Mouse (Mus musculus): ENCODE measurements around the gene Brdt. TPM values are rescaled to one million over a fixed set of nuclear protein-coding genes. Genes with fewer than 3 reads are reported as not detected.

The Brdt gene
- polyA plus RNA-seq, 1 experiment from 2014 or later: 0.80 TPM

DNA sequence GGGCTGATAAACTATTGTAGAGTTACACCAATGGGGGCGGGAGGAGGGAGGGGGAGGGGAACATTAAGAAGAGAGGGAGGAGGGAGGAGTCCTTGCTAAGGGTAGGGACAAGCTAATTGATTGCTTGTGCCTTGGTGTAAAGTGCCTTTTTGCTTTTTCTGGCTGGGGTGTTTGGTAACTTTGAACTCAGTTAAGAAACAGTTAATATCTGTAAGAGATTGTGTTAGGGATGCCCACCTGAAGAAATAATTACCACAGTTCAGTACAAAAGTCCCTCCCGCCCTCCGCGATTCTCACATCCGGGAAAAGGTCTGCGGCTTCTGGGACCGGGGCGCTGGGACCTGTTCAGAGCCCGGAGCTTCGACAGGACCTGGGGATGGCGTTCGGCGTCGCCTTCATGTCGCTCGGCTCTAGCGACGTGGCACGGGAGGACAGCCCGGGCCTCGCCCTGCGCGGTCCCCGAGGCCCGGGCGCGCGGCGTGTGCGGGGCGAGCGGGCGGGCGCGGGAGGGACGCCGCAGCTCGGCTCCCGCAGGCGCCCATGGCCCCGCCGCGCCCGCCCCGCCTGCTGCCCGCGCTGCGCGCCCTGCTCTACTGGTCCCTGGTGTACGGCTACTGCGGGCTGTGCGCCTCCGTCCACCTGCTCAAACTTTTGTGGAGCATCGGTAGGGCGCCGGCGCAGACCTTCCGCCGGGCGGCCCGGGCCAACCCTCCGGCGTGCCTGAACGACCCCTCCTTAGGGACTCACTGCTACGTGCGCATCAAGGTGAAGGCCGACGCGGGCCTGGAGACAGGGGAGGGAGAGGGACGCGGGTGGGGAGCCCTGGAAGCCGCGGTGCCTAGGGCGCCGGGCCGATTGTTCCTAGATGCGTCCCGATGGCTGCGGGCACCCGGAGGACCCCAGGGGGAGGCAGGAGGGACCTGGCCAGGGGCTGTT is 72.3 kb downstream of the Brdt start:
- H3K9ac ChIP-seq (ENCODE audit: low read length): peak overlapping the region; percentile 69
- no peaks in the 10 kb centered on the region for H3K36me3 ChIP-seq (ENCODE audit: control insufficient read depth, insufficient read depth, low read length)
- H3K4me2 ChIP-seq (ENCODE audit: low read length): peak overlapping the region; percentile 100
- H3K4me3 ChIP-seq (ENCODE audit: control insufficient read depth in 1 of 2, insufficient read depth in 1 of 2, low read depth in 1 of 2, low read length in 2 of 2): peak overlapping the region; percentile 55 to 58
- peaks cover 2 to 13% of the 10 kb centered on the region in 2 experiments; a peak in 1 of 4 replicates for H3K4me1 ChIP-seq (ENCODE audit: control insufficient read depth in 2 of 2, insufficient read depth in 2 of 2, low read length in 2 of 2)
- H3K27me3 ChIP-seq (ENCODE audit: control insufficient read depth, insufficient read depth, low read length): peaks cover 23% of the 10 kb centered on the region
- H3K9me3 ChIP-seq (ENCODE audit: control insufficient read depth, low read length): no peaks in the 10 kb centered on the region
- no peak overlapping the region for H3K27ac ChIP-seq (replicated peaks in 1 of 2; ENCODE audit: control insufficient read depth in 1 of 2, insufficient read depth in 1 of 2, low read depth in 2 of 2, low read length in 2 of 2)
- ATAC-seq (ENCODE audit: insufficient number of reproducible peaks, insufficient read depth, low FRiP score, low read depth): peak; percentile 50
- WGBS: under 1% methylated on average over 80 of the region's 80 CpGs

DNA sequence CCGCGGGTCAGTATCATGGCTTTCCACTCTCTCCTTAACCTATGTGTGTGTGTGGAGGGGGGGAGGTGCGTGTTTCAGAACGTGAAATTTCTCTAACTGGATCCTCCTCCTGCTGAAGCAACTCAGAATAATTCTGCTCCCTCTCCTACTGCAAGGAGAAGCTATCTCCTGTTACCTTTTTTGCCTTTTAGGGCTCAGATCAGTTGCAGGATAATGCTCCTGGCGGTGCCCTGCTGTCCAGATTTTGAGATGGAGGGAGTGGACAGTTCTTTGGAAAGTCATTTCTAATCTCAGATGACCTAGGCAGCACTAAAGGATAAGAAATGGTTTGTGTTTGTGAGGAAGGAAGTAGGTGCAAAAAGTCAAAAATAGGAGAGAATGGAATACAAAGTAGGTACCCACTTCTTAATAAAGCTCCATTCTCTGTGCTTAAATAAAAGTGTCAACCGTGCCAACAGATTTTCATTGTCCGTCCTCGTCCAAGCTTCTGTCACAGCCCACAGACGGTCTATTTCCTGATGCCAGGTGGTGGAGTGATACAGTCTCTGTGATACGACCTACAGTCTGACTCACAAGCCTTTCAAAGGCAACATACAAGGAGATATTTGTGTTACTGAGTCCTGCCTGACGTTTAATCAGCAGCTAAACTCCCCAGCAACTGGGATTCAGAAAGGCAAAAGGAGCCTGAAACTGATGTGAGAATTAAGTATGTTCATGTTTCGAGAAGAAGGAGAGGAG is 73.2 kb downstream of the Brdt start:
- Histone ChIP-seq H3K9me3 (ENCODE audit: control insufficient read depth, low read length) (no peaks in the 10 kb centered on the region), H3K27ac (replicated peaks in 1 of 2; ENCODE audit: control insufficient read depth in 1 of 2, insufficient read depth in 1 of 2, low read depth in 2 of 2, low read length in 2 of 2) (no peak overlapping the region), H3K4me3 (ENCODE audit: control insufficient read depth in 1 of 2, insufficient read depth in 1 of 2, low read depth in 1 of 2, low read length in 2 of 2) (peak overlapping the region; percentile 55 to 58), H3K36me3 (ENCODE audit: control insufficient read depth, insufficient read depth, low read length) (no peaks in the 10 kb centered on the region), H3K27me3 (ENCODE audit: control insufficient read depth, insufficient read depth, low read length) (peaks cover 23% of the 10 kb centered on the region), H3K4me1 (ENCODE audit: control insufficient read depth in 2 of 2, insufficient read depth in 2 of 2, low read length in 2 of 2) (peaks cover 2 to 13% of the 10 kb centered on the region in 2 experiments; a peak in 1 of 4 replicates), H3K9ac (ENCODE audit: low read length) (peak overlapping the region; percentile 69), H3K4me2 (ENCODE audit: low read length) (peak overlapping the region; percentile 100)
- WGBS: 23% methylated on average over 12 of the region's 12 CpGs
- no peak for ATAC-seq (ENCODE audit: insufficient number of reproducible peaks, insufficient read depth, low FRiP score, low read depth)

DNA sequence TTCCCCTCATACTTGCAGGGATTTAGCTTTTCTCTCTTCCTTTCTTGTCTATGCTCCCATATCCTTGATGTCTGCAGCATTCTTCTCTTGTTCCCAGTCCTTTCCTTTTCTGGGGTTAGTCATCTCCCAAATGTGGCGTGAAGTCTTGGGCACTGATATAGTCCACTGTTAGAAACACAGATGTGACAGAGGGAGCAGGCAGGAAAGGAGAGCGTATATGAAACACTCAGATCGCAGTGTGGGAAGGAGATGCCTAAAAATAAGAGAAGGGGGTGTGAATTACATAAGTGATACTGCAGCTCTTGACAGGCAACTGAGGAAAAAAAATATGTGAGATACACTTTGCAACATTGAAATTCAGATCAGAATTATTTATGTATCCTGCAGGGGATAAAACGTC is 74.4 kb downstream of the Brdt start:
- H3K9ac ChIP-seq (ENCODE audit: low read length): no peak overlapping the region
- 54% methylated on average over 4 of the region's 4 CpGs for WGBS
- no peak overlapping the region for H3K4me3 ChIP-seq (ENCODE audit: control insufficient read depth in 1 of 2, insufficient read depth in 1 of 2, low read depth in 1 of 2, low read length in 2 of 2)
- H3K4me2 ChIP-seq (ENCODE audit: low read length): no peak overlapping the region
- peaks cover 23% of the 10 kb centered on the region for H3K27me3 ChIP-seq (ENCODE audit: control insufficient read depth, insufficient read depth, low read length)
- H3K36me3 ChIP-seq (ENCODE audit: control insufficient read depth, insufficient read depth, low read length): no peaks in the 10 kb centered on the region
- ATAC-seq (ENCODE audit: insufficient number of reproducible peaks, insufficient read depth, low FRiP score, low read depth): no peak
- H3K4me1 ChIP-seq (ENCODE audit: control insufficient read depth in 2 of 2, insufficient read depth in 2 of 2, low read length in 2 of 2): peaks cover 2 to 13% of the 10 kb centered on the region in 2 experiments; a peak in 1 of 4 replicates
- H3K9me3 ChIP-seq (ENCODE audit: control insufficient read depth, low read length): no peaks in the 10 kb centered on the region
- H3K27ac ChIP-seq (replicated peaks in 1 of 2; ENCODE audit: control insufficient read depth in 1 of 2, insufficient read depth in 1 of 2, low read depth in 2 of 2, low read length in 2 of 2): no peak overlapping the region

DNA sequence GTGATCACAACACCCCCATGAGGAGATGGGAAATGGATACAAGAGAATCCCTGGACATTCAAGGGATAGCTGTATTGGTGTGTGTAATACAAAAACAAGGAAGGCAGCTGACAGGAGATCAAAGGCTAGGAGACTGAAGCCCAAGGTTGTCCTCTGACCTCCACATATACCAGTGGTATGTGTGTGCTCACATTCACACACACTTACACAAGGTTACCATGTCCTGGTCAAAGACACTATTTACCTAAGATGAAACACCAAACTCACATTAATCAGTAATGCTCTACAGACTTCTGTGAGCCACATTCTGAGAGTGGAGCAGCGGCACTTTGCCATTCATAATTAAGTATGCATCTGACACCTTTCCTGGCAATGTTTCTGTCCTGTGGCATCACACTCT is 79.3 kb downstream of the Brdt start:
- WGBS: 67% methylated on average over 1 of the region's 1 CpGs

DNA sequence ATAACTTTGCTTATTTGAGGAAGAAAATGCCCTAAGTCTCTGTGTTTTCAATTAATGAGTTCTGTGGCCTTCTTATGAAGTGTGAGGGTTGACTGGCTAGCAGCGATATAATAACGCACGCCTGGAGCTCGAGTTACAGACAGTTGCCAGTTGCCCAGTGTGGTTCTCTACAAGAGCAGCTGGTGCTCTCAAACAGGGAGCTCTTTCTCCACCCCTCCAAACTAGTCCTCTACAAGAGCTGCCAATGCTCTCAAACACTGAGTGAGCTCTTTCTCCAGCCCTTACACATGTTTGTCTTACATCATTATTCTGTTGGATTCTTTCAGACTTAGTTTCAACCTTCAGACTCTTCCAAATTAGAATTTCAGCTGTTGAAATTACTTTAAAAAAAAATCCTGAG is 80.4 kb downstream of the Brdt start:
- Histone ChIP-seq H3K9ac (ENCODE audit: low read length) (no peak overlapping the region), H3K27ac (replicated peaks in 1 of 2; ENCODE audit: control insufficient read depth in 1 of 2, insufficient read depth in 1 of 2, low read depth in 2 of 2, low read length in 2 of 2) (no peak overlapping the region), H3K36me3 (ENCODE audit: control insufficient read depth, insufficient read depth, low read length) (no peaks in the 10 kb centered on the region), H3K4me2 (ENCODE audit: low read length) (no peak overlapping the region), H3K9me3 (ENCODE audit: control insufficient read depth, low read length) (no peaks in the 10 kb centered on the region), H3K27me3 (ENCODE audit: control insufficient read depth, insufficient read depth, low read length) (no peaks in the 10 kb centered on the region), H3K4me1 (ENCODE audit: control insufficient read depth in 2 of 2, insufficient read depth in 2 of 2, low read length in 2 of 2) (no peaks in the 10 kb centered on the region), H3K4me3 (ENCODE audit: control insufficient read depth in 1 of 2, insufficient read depth in 1 of 2, low read depth in 1 of 2, low read length in 2 of 2) (no peak overlapping the region)
- WGBS: 56% methylated on average over 4 of the region's 4 CpGs
- no peak for ATAC-seq (ENCODE audit: insufficient number of reproducible peaks, insufficient read depth, low FRiP score, low read depth)

More for the DNA sequence above, 79.3 kb downstream of the Brdt start:
- no peak for ATAC-seq (ENCODE audit: insufficient number of reproducible peaks, insufficient read depth, low FRiP score, low read depth)
- no peak overlapping the region for H3K4me3 ChIP-seq (ENCODE audit: control insufficient read depth in 1 of 2, insufficient read depth in 1 of 2, low read depth in 1 of 2, low read length in 2 of 2)
- no peak overlapping the region for H3K27ac ChIP-seq (replicated peaks in 1 of 2; ENCODE audit: control insufficient read depth in 1 of 2, insufficient read depth in 1 of 2, low read depth in 2 of 2, low read length in 2 of 2)
- peaks cover under 1% of the 10 kb centered on the region; the same call in 1 of the 2 replicates for H3K27me3 ChIP-seq (ENCODE audit: control insufficient read depth, insufficient read depth, low read length)
- H3K9me3 ChIP-seq (ENCODE audit: control insufficient read depth, low read length): no peaks in the 10 kb centered on the region
- H3K4me1 ChIP-seq (ENCODE audit: control insufficient read depth in 2 of 2, insufficient read depth in 2 of 2, low read length in 2 of 2): no peaks in the 10 kb centered on the region
- H3K9ac ChIP-seq (ENCODE audit: low read length): no peak overlapping the region
- H3K36me3 ChIP-seq (ENCODE audit: control insufficient read depth, insufficient read depth, low read length): no peaks in the 10 kb centered on the region
- no peak overlapping the region for H3K4me2 ChIP-seq (ENCODE audit: low read length)

DNA sequence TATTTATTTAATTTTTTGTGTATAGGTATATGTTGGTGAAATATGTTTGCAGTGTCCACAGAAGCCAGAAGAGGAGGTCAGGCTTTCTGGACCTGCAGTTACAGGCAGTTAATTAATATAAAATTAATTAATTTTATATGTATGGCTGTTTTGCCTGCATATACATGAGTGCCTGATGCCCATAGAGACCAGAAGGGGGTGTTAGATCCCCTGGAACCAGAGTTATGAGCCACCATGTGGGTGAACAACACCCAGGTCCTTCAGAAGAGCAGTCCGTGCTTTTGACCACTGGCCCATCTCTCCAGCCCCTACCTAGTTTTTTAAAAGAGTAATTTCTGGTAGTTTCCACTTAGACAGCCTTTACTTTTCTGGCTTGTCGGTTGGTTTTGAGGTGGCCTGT is 81.3 kb downstream of the Brdt start:
- no peak for ATAC-seq (ENCODE audit: insufficient number of reproducible peaks, insufficient read depth, low FRiP score, low read depth)
- 79% methylated on average over 2 of the region's 2 CpGs for WGBS
- H3K27ac ChIP-seq (replicated peaks in 1 of 2; ENCODE audit: control insufficient read depth in 1 of 2, insufficient read depth in 1 of 2, low read depth in 2 of 2, low read length in 2 of 2): no peak overlapping the region

DNA sequence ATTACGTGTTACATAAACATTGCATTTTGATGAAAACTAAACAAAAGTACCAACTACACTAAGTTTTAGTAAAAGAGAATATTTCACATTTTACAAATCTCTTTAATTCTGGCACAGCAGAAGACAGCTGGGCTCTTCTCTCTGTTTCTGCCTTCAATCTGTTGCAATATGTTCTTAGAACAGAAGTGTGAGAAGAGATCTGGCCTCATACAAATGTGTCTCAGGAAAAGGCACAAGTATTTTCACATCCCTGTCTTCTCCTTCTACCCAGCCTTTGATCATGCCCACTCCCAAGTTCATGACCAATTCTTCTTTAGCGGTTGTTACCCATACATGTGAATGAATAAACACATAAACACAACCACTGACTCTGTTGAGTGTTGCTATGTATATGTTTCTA is 84.1 kb downstream of the Brdt start:
- H3K9me3 ChIP-seq (ENCODE audit: control insufficient read depth, low read length): no peaks in the 10 kb centered on the region
- H3K36me3 ChIP-seq (ENCODE audit: control insufficient read depth, insufficient read depth, low read length): no peaks in the 10 kb centered on the region
- H3K4me2 ChIP-seq (ENCODE audit: low read length): no peak overlapping the region
- H3K27ac ChIP-seq (replicated peaks in 1 of 2; ENCODE audit: control insufficient read depth in 1 of 2, insufficient read depth in 1 of 2, low read depth in 2 of 2, low read length in 2 of 2): no peak overlapping the region
- ATAC-seq (ENCODE audit: insufficient number of reproducible peaks, insufficient read depth, low FRiP score, low read depth): no peak
- 69% methylated on average over 2 of the region's 2 CpGs for WGBS
- H3K9ac ChIP-seq (ENCODE audit: low read length): no peak overlapping the region
- H3K4me1 ChIP-seq (ENCODE audit: control insufficient read depth in 2 of 2, insufficient read depth in 2 of 2, low read length in 2 of 2): no peaks in the 10 kb centered on the region
- H3K27me3 ChIP-seq (ENCODE audit: control insufficient read depth, insufficient read depth, low read length): no peaks in the 10 kb centered on the region
- no peak overlapping the region for H3K4me3 ChIP-seq (ENCODE audit: control insufficient read depth in 1 of 2, insufficient read depth in 1 of 2, low read depth in 1 of 2, low read length in 2 of 2)

More for the DNA sequence above, 81.3 kb downstream of the Brdt start:
- H3K27me3 ChIP-seq (ENCODE audit: control insufficient read depth, insufficient read depth, low read length): no peaks in the 10 kb centered on the region
- no peak overlapping the region for H3K4me3 ChIP-seq (ENCODE audit: control insufficient read depth in 1 of 2, insufficient read depth in 1 of 2, low read depth in 1 of 2, low read length in 2 of 2)
- H3K9me3 ChIP-seq (ENCODE audit: control insufficient read depth, low read length): no peaks in the 10 kb centered on the region
- H3K36me3 ChIP-seq (ENCODE audit: control insufficient read depth, insufficient read depth, low read length): no peaks in the 10 kb centered on the region
- no peak overlapping the region for H3K4me2 ChIP-seq (ENCODE audit: low read length)
- H3K4me1 ChIP-seq (ENCODE audit: control insufficient read depth in 2 of 2, insufficient read depth in 2 of 2, low read length in 2 of 2): no peaks in the 10 kb centered on the region
- no peak overlapping the region for H3K9ac ChIP-seq (ENCODE audit: low read length)
